Mouse (Mus musculus) embryonic fibroblast, embryonic 13.5 days (primary cell): ENCODE measurements around the gene Gng2.

ENCODE experiments used
- CTCF ChIP-seq: IDR thresholded peaks from 2 replicates; pipeline ENCODE4 v1.5.1; 2011; ENCODE audit warnings: mild to moderate bottlenecking, control low read depth, low read length, moderate library complexity, borderline replicate concordance; ENCODE audit not compliant: insufficient read depth
- POLR2A ChIP-seq: IDR thresholded peaks from 2 replicates; pipeline ENCODE4 v1.6.1; 2011; ENCODE audit warnings: low read depth, mild to moderate bottlenecking, control low read depth, low read length, moderate library complexity

DNA sequence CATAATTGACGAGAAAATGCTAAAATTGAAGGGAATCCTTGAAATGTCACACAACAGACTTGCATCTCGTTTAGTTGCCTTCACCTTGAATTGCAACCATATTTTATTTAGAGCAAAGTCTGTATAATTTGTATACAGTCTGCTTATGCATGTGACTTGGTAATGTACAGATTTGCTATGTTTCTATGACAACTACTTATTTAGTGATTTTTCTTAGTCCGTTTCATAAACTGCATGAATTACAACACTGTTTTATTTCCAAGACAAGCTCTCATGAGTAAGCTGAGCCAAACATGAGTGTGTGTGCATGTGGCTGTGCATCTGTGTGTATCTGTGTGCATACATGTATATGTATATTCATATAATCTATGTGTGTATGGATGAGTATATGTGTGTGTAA, 42.1 kb upstream of the Gng2 start:
- no peak for TF ChIP-seq CTCF
- no peak for TF ChIP-seq POLR2A
